Comparison of ENCODE assay signal across 9 mouse cellular contexts in the genomic region with DNA sequence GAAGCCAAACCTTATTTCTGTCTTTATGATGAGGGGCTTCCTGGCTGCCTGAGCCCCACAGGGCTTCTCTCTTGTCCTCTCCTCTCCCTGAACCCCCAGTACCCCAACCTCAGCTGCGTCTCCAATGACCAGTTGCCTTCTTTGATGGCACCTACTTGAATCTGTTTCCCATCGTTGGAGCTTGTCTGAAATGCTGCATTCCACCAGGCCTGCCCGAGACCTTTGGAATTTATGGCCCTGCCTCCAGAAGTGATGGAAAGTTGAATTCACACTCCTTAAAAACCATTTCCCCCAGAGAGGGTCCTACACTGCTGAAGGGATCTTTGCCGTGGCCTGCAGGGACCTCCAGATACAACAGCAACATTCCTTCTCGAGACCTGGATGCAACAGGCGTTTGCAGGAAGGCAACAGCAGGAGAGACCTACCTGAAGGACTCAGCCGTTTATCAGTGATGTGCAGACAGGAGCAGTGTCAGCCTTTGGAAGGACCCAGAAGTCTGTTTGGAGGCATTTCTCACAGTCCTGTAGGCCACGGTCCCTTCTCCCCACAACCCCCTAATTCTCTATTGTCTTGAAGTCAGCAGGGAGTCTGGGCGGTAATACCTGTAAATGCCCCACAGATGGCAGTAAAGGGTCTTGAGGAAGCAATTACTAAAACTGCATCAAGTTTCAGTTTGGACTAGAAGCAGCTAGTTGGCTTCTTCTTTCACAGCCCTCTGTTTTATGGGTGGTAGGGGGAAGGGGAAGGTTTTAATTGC. TPM values are rescaled to one million over a fixed set of nuclear protein-coding genes. Genes with fewer than 3 reads are reported as not detected.
DNase-seq lines count a peak whose midpoint lies in the region; ATAC-seq and TF ChIP-seq lines count a peak whose summit lies in the region.
"Had no signal": no experiment of that assay in that cellular context is flagged by ENCODE, and none has a peak within 500 bp of the region (broad histone marks: within the 10 kb centered on the region; RNA-seq: fewer than 3 reads in every experiment).

No protein-coding gene starts in this region.

- TF ChIP-seq POLR2A in brain, embryonic 14.5 days (IDR thresholded peaks at IDR 0.05; ENCODE audit: borderline replicate concordance, extremely low read depth, insufficient read depth, insufficient read length, poor library complexity, severe bottlenecking) = no peak

- no peak overlapping the region for H3K4me3 ChIP-seq in C2C12 (ENCODE audit: insufficient read depth, poor library complexity, severe bottlenecking)
- no peak overlapping the region for H3K4me3 ChIP-seq in lung, postnatal 0 days (ENCODE audit: low read depth, low read length)
- H3K4me3 ChIP-seq: midbrain, embryonic 12.5 days had no signal

- peak; percentile 7 for TF ChIP-seq CTCF in C2C12 (IDR thresholded peaks at IDR 0.05; ENCODE audit: control insufficient read depth, insufficient read depth, insufficient read length)
- peak; percentile 65; the same call in 1 of the 2 replicates for TF ChIP-seq CTCF in brain, embryonic 14.5 days (IDR thresholded peaks at IDR 0.05; ENCODE audit: borderline replicate concordance, extremely low read depth, insufficient read depth, insufficient read length)
- TF ChIP-seq CTCF in lung, postnatal 0 days (IDR thresholded peaks at IDR 0.05) = peak; percentile 83

- H3K79me3 ChIP-seq in C2C12 (ENCODE audit: low read depth) = no peaks in the 10 kb centered on the region

- H3K9ac ChIP-seq in lung, postnatal 0 days (replicated peaks; ENCODE audit: low read depth) = no peak overlapping the region
- H3K9ac ChIP-seq: midbrain, embryonic 12.5 days had no signal

- no peaks in the 10 kb centered on the region for H3K4me1 ChIP-seq in lung, postnatal 0 days (ENCODE audit: insufficient read depth, low read depth, low read length)
- H3K4me1 ChIP-seq: midbrain, embryonic 12.5 days had no signal

- TF ChIP-seq EP300 in lung, postnatal 0 days (IDR thresholded peaks at IDR 0.05) = no peak

- no peak for ATAC-seq in lung, postnatal 0 days

- 38% methylated on average over 9 of the region's 9 CpGs for WGBS in lung, postnatal 0 days

- no peak overlapping the region for H3K27ac ChIP-seq in lung, postnatal 0 days (ENCODE audit: low read length)
- H3K27ac ChIP-seq: midbrain, embryonic 12.5 days had no signal

- no peaks in the 10 kb centered on the region for H3K9me3 ChIP-seq in lung, postnatal 0 days (ENCODE audit: low read length)
- H3K9me3 ChIP-seq: midbrain, embryonic 12.5 days had no signal

- no peak overlapping the region for H3ac ChIP-seq in C2C12 (ENCODE audit: control insufficient read depth, insufficient read length, low read depth)

- H3K36me3 ChIP-seq in C2C12 (ENCODE audit: control insufficient read depth, insufficient read depth) = no peaks in the 10 kb centered on the region
- H3K36me3 ChIP-seq in lung, postnatal 0 days (ENCODE audit: insufficient read depth, low read length) = no peaks in the 10 kb centered on the region
- H3K36me3 ChIP-seq: midbrain, embryonic 12.5 days had no signal

- H3K27me3 ChIP-seq in C2C12 (ENCODE audit: control insufficient read depth, insufficient read depth, insufficient read length) = peaks cover 3% of the 10 kb centered on the region
- no peaks in the 10 kb centered on the region for H3K27me3 ChIP-seq in lung, postnatal 0 days (replicated peaks; ENCODE audit: insufficient read depth, low read length)
- H3K27me3 ChIP-seq: midbrain, embryonic 12.5 days had no signal

- no peaks in the 10 kb centered on the region for H3K79me2 ChIP-seq in C2C12 (ENCODE audit: control insufficient read depth, insufficient read depth)

- DNase-seq in cerebellum, postnatal 14 days = peak; percentile 41 to 63
- DNase-seq in cerebellum, adult 18-20 months = no peak
- DNase-seq in brain, embryonic 14.5 days (ENCODE audit: low read depth) = peak; percentile 87
- peak; percentile 46 for DNase-seq in heart, adult 8-10 months (ENCODE audit: low spot score)
- peak; percentile 49 to 54 for DNase-seq in kidney, postnatal 36 days
- peak; percentile 84 for DNase-seq in lung, postnatal 0 days (ENCODE audit: low spot score)
- peak; percentile 20 for DNase-seq in right cerebral cortex, postnatal 25 days

- H3K4me2 ChIP-seq in lung, postnatal 0 days (replicated peaks; ENCODE audit: low read depth, low read length) = no peak overlapping the region
- H3K4me2 ChIP-seq: midbrain, embryonic 12.5 days had no signal

TF ChIP-seq in C2C12, 6 proteins besides CTCF, POLR2A, EP300 and RAD21:
- no peak for TF ChIP-seq USF1 (IDR thresholded peaks at IDR 0.05; ENCODE audit: low read depth)
- TF ChIP-seq MYOD1 (IDR thresholded peaks at IDR 0.05; ENCODE audit: control insufficient read depth, insufficient read length, low read depth) = no peak
- TF ChIP-seq MYOG (IDR thresholded peaks at IDR 0.05; ENCODE audit: control insufficient read depth, extremely low read depth, insufficient read length) = no peak
- no peak for TF ChIP-seq CEBPB (IDR thresholded peaks at IDR 0.05; ENCODE audit: low read depth)
- no peak for TF ChIP-seq FOSL1 (IDR thresholded peaks at IDR 0.05; ENCODE audit: insufficient read depth, low read length, poor library complexity, severe bottlenecking)
- no peak for TF ChIP-seq MAX (IDR thresholded peaks at IDR 0.05)

RNA-seq across cellular contexts. Expression of a gene that starts 20.3 kb away (rescaled TPM):
- 40.0 TPM for polyA plus RNA-seq in C2C12 (2012; fragmentation: generic; extraction: Trizol)
- polyA plus RNA-seq in brain, embryonic 14.5 days (2012; rRNA removed) = 21.2 and 26.9 TPM in 2 replicates
- total RNA-seq in heart, adult 8-10 months (2022) = 10 to 100 TPM in 1 of 4 experiments, 1 to 10 TPM in 3; 8.6 to 12.7 (median 9.3) TPM
- 33.4 and 35.7 TPM in 2 replicates for polyA plus RNA-seq in lung, postnatal 0 days (2015; fragmentation: Nextera tagmentation; extraction: Ambion mirVana)

RNA-seq across cellular contexts. Expression of a gene that starts 45.2 kb away (rescaled TPM):
- polyA plus RNA-seq in C2C12 (2012; fragmentation: generic; extraction: Trizol) = 0.27 TPM
- 0.19 and 0.40 TPM in 2 replicates for polyA plus RNA-seq in brain, embryonic 14.5 days (2012; rRNA removed)
- 1 to 10 TPM; 2.6 to 3.9 (median 3.0) TPM for total RNA-seq in heart, adult 8-10 months (2022)
- polyA plus RNA-seq in lung, postnatal 0 days (2015; fragmentation: Nextera tagmentation; extraction: Ambion mirVana) = 1.6 and 1.7 TPM in 2 replicates

RNA-seq across cellular contexts. Expression of a gene that starts 45.8 kb away (rescaled TPM):
- polyA plus RNA-seq in C2C12 (2012; fragmentation: generic; extraction: Trizol) = 97.3 TPM
- 72.5 and 94.4 TPM in 2 replicates for polyA plus RNA-seq in brain, embryonic 14.5 days (2012; rRNA removed)
- total RNA-seq in heart, adult 8-10 months (2022) = 100 to 1,000 TPM; 101 to 113 (median 108) TPM
- 152 and 165 TPM in 2 replicates for polyA plus RNA-seq in lung, postnatal 0 days (2015; fragmentation: Nextera tagmentation; extraction: Ambion mirVana)

Comparison
In these comparisons a context has a peak if more than half of its experiments do, and no peak if none do; other contexts are left out.
1. DNase-seq: peak in cerebellum, postnatal 14 days (2 of 2), brain, embryonic 14.5 days (single experiment), heart, adult 8-10 months (single experiment), kidney, postnatal 36 days (2 of 2), lung, postnatal 0 days (single experiment) and right cerebral cortex, postnatal 25 days (single experiment); none in cerebellum, adult 18-20 months (0 of 2).
2. CTCF ChIP-seq: peak in every context shown above with its lines; median percentile 83 in lung, postnatal 0 days; 65 in brain, embryonic 14.5 days; 7 in C2C12.